Mouse (Mus musculus): ENCODE measurements at regions not wholly inside any gene's neighbourhood (a gene's known extent, or its start where the extent isn't known, plus 50 kb on each side); places are given as distances from the start of the nearest gene placed in this dataset.
A peak's percentile ranks its signal among the peaks of the same experiment; 100 is the strongest.

DNA sequence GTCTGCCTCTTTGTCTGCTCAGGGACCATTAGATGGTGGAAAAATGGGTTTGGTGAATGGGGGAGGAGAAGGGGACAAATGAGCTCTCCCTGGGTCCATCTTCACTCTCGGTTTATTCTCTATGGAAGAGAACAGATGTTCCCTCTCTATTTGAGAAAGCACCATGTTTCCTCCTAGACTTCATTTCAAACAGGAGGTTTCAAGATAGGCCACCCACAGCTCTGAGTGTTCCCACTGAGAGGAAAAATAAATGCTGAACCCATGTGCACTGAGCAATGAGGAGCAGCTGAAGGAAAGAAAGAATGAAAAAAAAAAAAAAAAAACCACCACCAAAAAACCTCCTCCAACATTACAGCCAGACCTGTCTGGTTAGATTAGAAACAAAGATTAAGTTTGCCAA, 799.2 kb downstream of the Kcnj2 start:
- H3K4me3 ChIP-seq (ENCODE audit: control insufficient read depth in 1 of 2, insufficient read depth in 1 of 2, low read depth in 2 of 2, low read length in 2 of 2) = no peak overlapping the region
- TF ChIP-seq BHLHE40 (IDR thresholded peaks at IDR 0.05; ENCODE audit: borderline replicate concordance, low read depth, low read length) = no peak
- peak; percentile 9; the same call in 1 of the 2 replicates for TF ChIP-seq ZNF384 (IDR thresholded peaks at IDR 0.05; ENCODE audit: low read depth, low read length)
- H3K9me3 ChIP-seq (replicated peaks; ENCODE audit: insufficient read depth, low read length) = no peaks in the 10 kb centered on the region
- DNase-seq (ENCODE audit: low read depth, low spot score) = no peak
- H3K27ac ChIP-seq (ENCODE audit: control insufficient read depth, low read depth, low read length) = no peak overlapping the region
- H3K27me3 ChIP-seq (ENCODE audit: control insufficient read depth in 1 of 2, insufficient read depth in 2 of 2, low read length in 2 of 2) = no peaks in the 10 kb centered on the region
- no peak overlapping the region for H3K9ac ChIP-seq (ENCODE audit: control insufficient read depth, low read depth, low read length, poor library complexity, severe bottlenecking)
- peaks cover 0 to 12% of the 10 kb centered on the region in 2 experiments; a peak in 3 of 4 replicates for H3K4me1 ChIP-seq (ENCODE audit: control insufficient read depth in 1 of 2, insufficient read depth in 2 of 2, low read length in 2 of 2)
- H3K79me2 ChIP-seq (ENCODE audit: control insufficient read depth, insufficient read depth, low read length, poor library complexity) = no peaks in the 10 kb centered on the region
- peaks cover 0 to 7% of the 10 kb centered on the region in 2 experiments; a peak in 1 of 4 replicates for H3K36me3 ChIP-seq (ENCODE audit: control insufficient read depth in 1 of 2, insufficient read depth in 2 of 2, low read length in 2 of 2)

DNA sequence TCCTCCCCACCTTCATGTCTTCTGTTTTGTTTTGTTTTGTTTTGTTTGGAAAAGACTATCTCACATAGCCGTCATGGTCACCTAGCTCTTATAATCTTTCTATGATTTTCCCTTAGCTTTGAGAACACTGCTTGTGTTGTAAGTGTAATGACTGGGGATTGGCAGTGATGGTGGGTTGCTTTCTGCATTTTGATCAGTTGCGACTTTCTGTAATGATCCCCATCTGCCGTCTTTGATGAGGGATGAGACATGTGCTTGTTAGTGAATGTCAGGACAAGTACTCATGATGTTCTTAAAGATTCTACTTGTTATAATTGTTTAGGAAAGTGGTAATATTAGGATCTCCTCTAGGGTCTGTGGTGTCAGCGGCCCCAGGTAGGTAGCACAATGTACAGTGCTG, 809.4 kb downstream of the Kcnj2 start:
- no peak overlapping the region for H3K9ac ChIP-seq (ENCODE audit: control insufficient read depth, low read depth, low read length, poor library complexity, severe bottlenecking)
- peaks cover 0 to 2% of the 10 kb centered on the region in 2 experiments; a peak in 1 of 4 replicates for H3K4me1 ChIP-seq (ENCODE audit: control insufficient read depth in 1 of 2, insufficient read depth in 2 of 2, low read length in 2 of 2)
- peaks cover 0 to 3% of the 10 kb centered on the region in 2 experiments; a peak in 2 of 4 replicates for H3K27me3 ChIP-seq (ENCODE audit: control insufficient read depth in 1 of 2, insufficient read depth in 2 of 2, low read length in 2 of 2)
- TF ChIP-seq NELFE (IDR thresholded peaks at IDR 0.05; ENCODE audit: low read depth, low read length) (no peak), TCF12 (IDR thresholded peaks at IDR 0.05; ENCODE audit: low read depth, low read length) (no peak), POLR2A (IDR thresholded peaks at IDR 0.05; ENCODE audit: control insufficient read depth in 1 of 2, insufficient read depth in 1 of 2, low read depth in 1 of 2, low read length in 2 of 2, poor library complexity in 1 of 2) (no peak), JUND (IDR thresholded peaks at IDR 0.05; ENCODE audit: low read depth, low read length) (no peak), USF1 (IDR thresholded peaks at IDR 0.05; ENCODE audit: low read depth, low read length) (no peak), MXI1 (IDR thresholded peaks at IDR 0.05; ENCODE audit: low read depth, low read length) (no peak), MYC (IDR thresholded peaks at IDR 0.05; ENCODE audit: low read depth, low read length) (no peak), TBP (IDR thresholded peaks at IDR 0.05; ENCODE audit: low read depth, low read length) (no peak), USF2 (IDR thresholded peaks at IDR 0.05; ENCODE audit: borderline replicate concordance in 1 of 2, insufficient read depth in 1 of 2, low read depth in 1 of 2, low read length in 2 of 2) (no peak), TAL1 (IDR thresholded peaks at IDR 0.05; ENCODE audit: low read length) (no peak), MAFK (IDR thresholded peaks at IDR 0.05; ENCODE audit: borderline replicate concordance, low read depth, low read length) (no peak), SIN3A (IDR thresholded peaks at IDR 0.05; ENCODE audit: low read length) (no peak), UBTF (IDR thresholded peaks at IDR 0.05; ENCODE audit: borderline replicate concordance, insufficient read depth, low read depth, low read length) (no peak), E2F4 (IDR thresholded peaks at IDR 0.05; ENCODE audit: borderline replicate concordance, low read depth, low read length) (no peak), RCOR1 (IDR thresholded peaks at IDR 0.05; ENCODE audit: low read depth, low read length) (no peak), ELF1 (IDR thresholded peaks at IDR 0.05; ENCODE audit: low read depth, low read length) (no peak)
- no peaks in the 10 kb centered on the region for H3K79me2 ChIP-seq (ENCODE audit: control insufficient read depth, insufficient read depth, low read length, poor library complexity)
- no peak overlapping the region for H3K27ac ChIP-seq (ENCODE audit: control insufficient read depth, low read depth, low read length)
- no peak for DNase-seq (ENCODE audit: low read depth, low spot score)
- H3K36me3 ChIP-seq (ENCODE audit: control insufficient read depth in 1 of 2, insufficient read depth in 2 of 2, low read length in 2 of 2) = peaks cover 0 to 7% of the 10 kb centered on the region in 2 experiments; a peak in 2 of 4 replicates
- no peak overlapping the region for H3K4me3 ChIP-seq (ENCODE audit: control insufficient read depth in 1 of 2, insufficient read depth in 1 of 2, low read depth in 2 of 2, low read length in 2 of 2)
- no peaks in the 10 kb centered on the region for H3K9me3 ChIP-seq (replicated peaks; ENCODE audit: insufficient read depth, low read length)
